Mouse (Mus musculus) lung, postnatal 36 days (tissue): ENCODE data around the gene Tcp11l2.
A peak's percentile ranks its signal among the peaks of the same experiment; 100 is the strongest.

Experiments
- DNase-seq: peaks from one replicate; pipeline ENCODE4 v3.0.0; 2022; ENCODE audit warnings: mixed read lengths

Tcp11l2 gene

GRCm38 (mm10) chr10:84657437-84658087, 81.1 kb downstream of the Tcp11l2 start:
- DNase-seq = peak; percentile 22

- DNase-seq = no peak
These were observed 81.8 kb downstream of the Tcp11l2 start for GRCm38 (mm10) chr10:84658088-84658848.

- DNase-seq = no peak
These were observed 82.9 kb downstream of the Tcp11l2 start for GRCm38 (mm10) chr10:84659281-84659680.

- no peak for DNase-seq
These were observed 85.7 kb downstream of the Tcp11l2 start for GRCm38 (mm10) chr10:84662138-84662537.
